Mouse (Mus musculus) stomach, postnatal 0 days (tissue): ENCODE measurements at regions not wholly inside any gene's neighbourhood (a gene's known extent, or its start where the extent isn't known, plus 50 kb on each side); places are given as distances from the start of the nearest gene placed in this dataset.
"Not testable (repeated sequence)": the region's sequence is repeated elsewhere in the genome, so short reads cannot be mapped to it uniquely, and the experiment has no call there.

Source experiments
- CTCF ChIP-seq: IDR thresholded peaks from 2 replicates; pipeline ENCODE4 v1.5.1; 2016; ENCODE audit warnings: antibody characterized with exemption, low read depth, mild to moderate bottlenecking, moderate library complexity
- EP300 ChIP-seq: optimal IDR thresholded peaks from 2 replicates; pipeline ENCODE3; 2016; ENCODE audit warnings: antibody characterized with exemption

DNA sequence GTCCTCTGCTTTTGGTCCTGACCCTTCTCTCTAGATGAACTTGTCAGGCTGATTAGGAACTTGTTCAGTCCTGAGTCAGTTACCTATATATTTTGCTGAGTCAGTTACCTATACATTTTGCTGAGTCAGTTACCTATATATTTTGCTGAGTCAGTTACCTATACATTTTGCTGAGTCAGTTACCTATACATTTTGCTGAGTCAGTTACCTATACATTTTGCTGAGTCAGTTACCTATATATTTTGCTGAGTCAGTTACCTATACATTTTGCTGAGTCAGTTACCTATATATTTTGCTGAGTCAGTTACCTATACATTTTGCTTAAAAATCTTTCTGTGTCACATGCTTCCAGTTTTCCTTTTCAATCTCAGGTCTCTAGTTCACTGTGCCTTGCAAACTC is 230.8 kb downstream of the Zfp619 start:
- not testable (repeated sequence) for TF ChIP-seq CTCF, EP300
